Mouse (Mus musculus): ENCODE measurements at regions not wholly inside any gene's neighbourhood (a gene's known extent, or its start where the extent isn't known, plus 50 kb on each side); places are given as distances from the start of the nearest gene placed in this dataset.

- TF ChIP-seq CTCF (IDR thresholded peaks at IDR 0.05; ENCODE audit: borderline replicate concordance, insufficient read depth, low read length): no peak
- TF ChIP-seq POLR2A (IDR thresholded peaks at IDR 0.05; ENCODE audit: low read depth, low read length): no peak
These were observed 971.5 kb upstream of the Cited2 start for GRCm38 (mm10) chr10:16751546-16751945.
